In genomic region chr11:36410881-36411280, GRCm38 (mm10) we compare ENCODE assay signal across 12 mouse cellular contexts.
"Had no signal": no experiment of that assay in that cellular context is flagged by ENCODE, and none has a peak within 500 bp of the region (broad histone marks: within the 10 kb centered on the region; RNA-seq: fewer than 3 reads in every experiment).

No protein-coding gene starts in this region.

- H3K4me3 ChIP-seq: left cerebral cortex, adult 2 months; limb, embryonic 10.5 days; liver, embryonic 15.5 days had no signal

- H3K9me3 ChIP-seq: limb, embryonic 10.5 days; liver, embryonic 15.5 days had no signal

- H3K36me3 ChIP-seq: limb, embryonic 10.5 days; liver, embryonic 15.5 days had no signal

- H3K4me2 ChIP-seq: liver, embryonic 11.5 days; liver, embryonic 15.5 days had no signal

- H3K4me1 ChIP-seq: limb, embryonic 10.5 days; liver, embryonic 15.5 days had no signal

- H3K9ac ChIP-seq: liver, embryonic 15.5 days had no signal

- H3K27me3 ChIP-seq: liver, embryonic 15.5 days had no signal

- DNase-seq: kidney, adult 8-10 months; kidney, postnatal 4 days; lung, adult 2 months; lung, postnatal 36 days; right cerebral cortex, postnatal 14 days; thymus, postnatal 36 days had no signal

- ATAC-seq: lung, postnatal 0 days had no signal

- H3K27ac ChIP-seq: kidney, postnatal 0 days; left cerebral cortex, adult 2 months; limb, embryonic 10.5 days; liver, embryonic 15.5 days had no signal
